Mouse (Mus musculus): ENCODE measurements around the gene Foxi3.

Foxi3 gene

GRCm38 (mm10) chr6:70996123-70996723 lies 39.9 kb downstream of the Foxi3 start:
- peak; percentile 77 for DNase-seq (ENCODE audit: low spot score)

- DNase-seq (ENCODE audit: low spot score) = no peak
Measured at GRCm38 (mm10) chr6:71002656-71003055, 46.3 kb downstream of the Foxi3 start.

GRCm38 (mm10) chr6:71004161-71004560 lies 47.8 kb downstream of the Foxi3 start:
- no peak for DNase-seq (ENCODE audit: low spot score)

All from retina, embryonic 14.5 days (tissue).